Comparison of ENCODE assay signal across 23 mouse cellular contexts in the genomic region with DNA sequence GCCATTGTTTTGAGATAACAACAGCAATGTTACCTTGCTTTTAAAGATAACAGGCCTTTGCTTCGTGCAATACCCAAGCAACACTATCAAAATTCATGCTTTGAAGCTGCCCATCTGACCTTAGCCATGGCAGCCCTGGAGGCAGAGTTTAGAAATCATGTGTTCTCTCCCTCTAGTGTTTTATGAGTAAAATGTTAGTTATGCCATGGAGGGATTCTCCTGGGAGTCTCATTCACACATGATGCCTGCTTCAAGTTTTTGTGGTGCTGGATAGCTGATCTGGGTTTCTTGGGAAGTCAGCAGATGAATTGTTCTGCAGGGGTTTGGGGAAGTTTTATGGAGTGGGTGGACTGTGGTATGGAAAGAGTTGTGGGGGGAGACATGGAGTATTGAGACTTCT.
"Had no signal": no experiment of that assay in that cellular context is flagged by ENCODE, and none has a peak within 500 bp of the region (broad histone marks: within the 10 kb centered on the region; RNA-seq: fewer than 3 reads in every experiment).

No protein-coding gene starts in this region.

- H3K9ac ChIP-seq: heart, embryonic 13.5 days; heart, embryonic 15.5 days; hindbrain, embryonic 13.5 days; hindbrain, embryonic 15.5 days; kidney, embryonic 15.5 days; limb, embryonic 13.5 days had no signal

- H3K27ac ChIP-seq: heart, adult 2 months; heart, embryonic 13.5 days; heart, embryonic 15.5 days; hindbrain, embryonic 13.5 days; hindbrain, embryonic 15.5 days; hindbrain, postnatal 0 days; kidney, embryonic 15.5 days; kidney, postnatal 0 days; limb, embryonic 13.5 days had no signal

- H3K4me3 ChIP-seq: heart, adult 2 months; heart, embryonic 13.5 days; heart, embryonic 15.5 days; hindbrain, embryonic 13.5 days; hindbrain, embryonic 15.5 days; kidney, embryonic 15.5 days; limb, embryonic 13.5 days had no signal

- H3K4me2 ChIP-seq: heart, embryonic 11.5 days; heart, embryonic 13.5 days; heart, embryonic 15.5 days; hindbrain, embryonic 13.5 days; hindbrain, embryonic 15.5 days; kidney, embryonic 15.5 days; limb, embryonic 13.5 days had no signal

- H3K36me3 ChIP-seq: limb, embryonic 13.5 days had no signal

- H3K4me1 ChIP-seq: heart, embryonic 13.5 days; heart, embryonic 15.5 days; hindbrain, embryonic 15.5 days; kidney, embryonic 15.5 days; limb, embryonic 13.5 days had no signal

- H3K27me3 ChIP-seq: heart, embryonic 13.5 days; heart, embryonic 15.5 days; kidney, embryonic 15.5 days; limb, embryonic 13.5 days had no signal

- DNase-seq: gastrocnemius, postnatal 14 days; gastrocnemius, postnatal 36 days; heart, adult 2 months; heart, postnatal 14 days; heart, postnatal 36 days; kidney, adult 11 months; kidney, adult 2 months; kidney, adult 9 months; kidney, postnatal 14 days; kidney, postnatal 36 days; layer of hippocampus, adult 9-11 months; layer of hippocampus, postnatal 36 days; left cerebral cortex, postnatal 4 days had no signal

- H3K9me3 ChIP-seq: heart, embryonic 13.5 days; heart, embryonic 15.5 days; hindbrain, embryonic 13.5 days; hindbrain, embryonic 15.5 days; kidney, embryonic 15.5 days; limb, embryonic 13.5 days had no signal

- ATAC-seq: hindbrain, postnatal 0 days; intestine, embryonic 16.5 days had no signal
